Mouse (Mus musculus): Measurements from ENCODE around the gene Ptpra.
A peak's percentile ranks its signal among the peaks of the same experiment; 100 is the strongest.

Gene Ptpra

GRCm38 (mm10) chr2:130449794-130450433 lies at the start of gene Ptpra:
Ptpra (plus strand) TSS chr2:130450278.
- peak; percentile 94 to 95 for DNase-seq

GRCm38 (mm10) chr2:130401891-130402290 lies 48.2 kb upstream of the Ptpra start:
- no peak for DNase-seq

DNA sequence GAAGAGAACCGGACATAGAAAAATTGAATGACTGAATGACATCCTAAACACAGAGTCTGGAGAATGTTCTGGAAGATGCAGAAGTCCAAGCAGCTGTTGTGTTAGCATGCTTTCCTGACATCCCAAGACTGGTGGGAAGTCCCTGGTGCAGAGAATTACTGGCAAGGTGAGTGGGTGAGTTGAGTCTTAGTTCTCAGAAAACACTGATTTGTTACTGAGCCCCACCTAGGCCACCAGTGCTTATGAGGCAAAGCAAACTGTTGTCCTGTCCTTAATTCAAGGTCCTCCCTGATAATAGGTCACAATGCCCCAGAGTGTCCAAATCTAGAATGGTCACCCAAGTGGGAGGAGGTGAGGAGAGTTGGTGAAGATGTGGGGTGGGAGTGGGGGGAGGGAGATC lies 45.1 kb upstream of the Ptpra start, which contains the start of the genes Gm28372 and 1700020A23Rik:
Gene Gm28372 (plus strand): TSS at position 301 of the 400 bp plus-strand sequence.
Gene 1700020A23Rik (plus strand): TSS at position 321 of the 400 bp plus-strand sequence.
- DNase-seq, result no peak

- no peak for DNase-seq
These were observed 43.9 kb upstream of the Ptpra start, which contains the start of gene Tmem239 for GRCm38 (mm10) chr2:130406178-130406577. Tmem239 (plus strand) TSS chr2:130406478.

DNA sequence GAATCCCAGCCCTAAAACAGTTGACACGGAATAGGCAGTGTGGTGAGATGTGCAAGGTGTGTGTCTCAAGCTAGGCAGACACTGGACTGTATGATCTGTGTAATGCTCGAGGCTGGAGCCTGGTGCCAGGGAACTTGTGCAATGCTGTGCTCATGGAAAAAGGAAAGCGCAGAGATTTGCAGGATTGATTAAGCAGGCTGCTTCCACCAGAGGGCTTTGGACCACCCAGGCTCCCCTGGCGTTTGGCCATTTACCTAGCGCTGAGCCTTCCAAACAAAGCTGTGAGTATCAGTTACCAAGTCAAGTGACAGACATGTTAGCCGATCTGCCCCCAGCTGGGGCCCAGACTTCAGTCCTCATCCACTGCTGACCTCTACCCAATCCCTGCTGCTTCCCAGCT lies 41.9 kb upstream of the Ptpra start:
- peak; percentile 24 to 35 for DNase-seq

- peak; percentile 90 to 95 for DNase-seq
These were observed 38.3 kb upstream of the Ptpra start for GRCm38 (mm10) chr2:130411558-130412495.

GRCm38 (mm10) chr2:130412775-130413174 lies 37.3 kb upstream of the Ptpra start:
- DNase-seq, result no peak

- no peak for DNase-seq
These were observed 35.8 kb upstream of the Ptpra start for GRCm38 (mm10) chr2:130414094-130414856.

DNA sequence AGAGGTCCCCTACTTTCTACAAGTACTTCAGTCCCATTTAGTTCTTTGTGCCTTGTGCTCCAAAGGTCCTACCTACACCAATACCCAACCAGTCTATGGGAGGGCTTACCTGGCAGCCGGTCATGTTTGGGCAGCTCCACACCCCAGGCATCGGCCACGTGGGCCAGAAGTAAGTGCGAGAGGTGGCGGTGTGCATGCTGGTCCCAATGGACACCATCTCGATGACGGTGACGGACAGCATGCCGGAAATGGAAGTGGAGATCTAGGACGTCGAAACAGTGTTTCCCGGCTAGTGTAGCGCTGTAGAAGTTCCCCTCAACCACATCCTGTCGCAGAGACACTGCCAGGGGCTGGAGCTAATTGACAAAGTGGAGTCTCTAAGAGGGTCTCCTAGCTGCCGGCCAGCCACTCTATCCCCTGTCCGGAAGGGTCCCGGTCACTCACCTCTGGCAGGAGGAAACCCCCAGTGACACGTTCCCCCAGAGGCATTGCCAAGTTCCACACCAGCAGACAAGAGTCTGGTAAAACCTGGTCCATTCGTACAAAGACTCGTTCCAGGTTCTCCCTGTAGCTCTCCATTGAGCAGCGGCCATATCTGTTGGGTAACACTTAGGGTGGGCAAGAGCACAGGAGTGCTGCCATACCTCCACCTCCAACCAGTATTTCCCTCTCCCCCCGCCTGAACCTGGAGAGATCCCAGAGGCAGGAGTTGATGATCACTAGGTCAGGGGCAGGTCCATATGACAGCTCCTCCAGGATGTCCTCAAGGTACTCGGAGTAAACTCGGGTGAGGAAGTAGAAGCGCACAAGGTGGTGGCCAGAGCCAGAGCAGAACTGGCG lies 28.1 kb upstream of the Ptpra start:
- no peak for DNase-seq

GRCm38 (mm10) chr2:130423397-130424125 lies 26.5 kb upstream of the Ptpra start:
- peak; percentile 91 to 92 for DNase-seq

DNA sequence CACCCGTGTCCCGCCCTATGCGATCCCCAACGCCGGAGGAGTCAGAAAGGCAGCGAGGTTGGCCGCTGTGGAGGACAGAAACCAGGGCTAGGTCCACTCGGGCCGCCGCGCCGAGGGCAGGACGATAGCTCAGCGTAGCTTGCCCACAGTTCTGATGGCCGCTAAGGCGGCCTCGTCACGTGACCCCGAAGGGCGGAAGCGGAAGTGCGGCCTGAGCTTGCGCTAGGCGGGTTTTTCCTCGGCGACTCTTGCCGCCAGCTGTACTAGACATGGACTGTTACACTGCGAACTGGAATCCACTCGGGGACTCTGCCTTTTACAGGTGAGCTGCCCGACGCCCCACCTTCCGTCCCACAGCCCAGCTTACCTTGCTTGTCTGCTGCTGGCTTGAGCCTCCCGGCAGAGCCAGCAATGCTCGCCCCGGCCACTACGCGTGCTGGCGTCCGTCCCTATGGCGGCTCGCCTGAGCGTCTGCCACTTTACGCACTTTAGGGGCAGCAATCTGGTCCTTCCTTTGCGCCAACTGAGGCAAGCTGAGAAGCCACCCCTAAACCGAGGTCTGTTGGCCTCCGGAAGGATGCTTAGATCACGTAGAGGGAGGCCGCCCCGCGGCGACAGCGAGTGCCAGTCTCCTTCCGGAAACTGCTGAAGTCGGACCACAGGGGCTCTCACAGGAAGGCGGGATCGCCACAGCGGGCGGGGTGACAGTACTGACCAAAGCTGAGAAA lies 25.8 kb upstream of the Ptpra start, which contains the start of the genes Vps16 and Pced1a:
Gene Vps16 (plus strand): TSS at position 214 of the 728 bp plus-strand sequence.
Gene Pced1a (minus strand): TSS at position 576 of the 728 bp plus-strand sequence.
- peak; percentile 95 for DNase-seq

DNA sequence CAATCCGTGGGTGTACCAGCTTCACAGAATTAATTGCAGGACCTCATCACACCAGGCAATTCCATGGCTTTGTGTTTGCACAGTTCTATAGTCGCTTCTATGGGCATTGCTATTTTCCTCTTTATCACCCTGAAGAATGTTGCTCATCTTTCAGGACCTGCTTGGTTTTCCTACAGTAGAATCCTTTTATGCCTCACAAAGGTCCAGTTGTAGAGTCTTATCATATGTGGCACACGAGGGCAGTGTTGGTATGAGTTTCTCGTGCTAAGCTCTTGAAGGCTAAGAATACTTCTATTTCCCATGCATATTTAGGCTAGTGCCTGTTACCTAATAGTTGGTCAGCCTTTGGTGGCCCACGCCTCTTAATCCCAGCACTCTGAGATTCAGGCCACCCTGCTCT lies 25.0 kb upstream of the Ptpra start:
- peak in 1 of 2 experiments; percentile 37 for DNase-seq

GRCm38 (mm10) chr2:130429851-130430250 lies 20.2 kb upstream of the Ptpra start:
- DNase-seq, result no peak

DNA sequence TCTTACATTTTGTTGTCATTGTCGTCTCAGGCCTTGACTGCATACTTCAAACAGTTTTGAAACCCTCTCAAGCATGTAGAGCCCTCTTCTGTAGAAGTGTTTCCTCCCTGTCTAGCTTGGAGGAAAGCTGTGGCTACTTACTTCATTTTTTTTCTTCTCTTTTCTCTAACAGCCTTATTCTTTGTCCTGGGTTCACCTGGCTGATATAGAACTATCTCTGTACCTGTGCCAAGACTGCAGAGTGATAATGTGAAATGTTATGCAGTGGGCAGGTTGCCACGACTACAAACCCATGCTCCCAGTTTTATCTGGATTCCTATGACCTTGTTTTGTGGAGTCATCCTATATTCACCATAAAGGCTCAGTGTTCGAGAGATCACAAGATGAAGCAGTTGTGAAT lies 19.6 kb upstream of the Ptpra start:
- DNase-seq, result no peak

DNA sequence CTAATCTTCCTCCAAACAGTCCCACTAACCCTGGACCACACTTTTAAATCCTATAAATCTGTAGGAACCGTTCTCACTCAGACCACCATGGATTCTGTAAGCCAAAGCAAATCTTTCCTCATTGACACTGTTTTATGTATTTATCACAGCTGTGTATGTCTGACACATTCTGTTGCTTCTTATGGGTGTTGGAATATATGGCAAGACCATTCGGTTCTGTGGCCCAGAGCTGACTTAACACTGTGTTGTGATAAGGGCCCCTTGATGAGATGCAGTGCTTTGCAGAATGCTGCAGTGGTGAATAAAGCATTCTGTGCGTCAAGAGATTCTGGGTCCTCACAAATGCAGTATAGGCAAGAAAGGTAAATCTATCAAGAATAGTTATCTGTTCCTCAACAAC lies 17.9 kb upstream of the Ptpra start:
- no peak for DNase-seq

- peak; percentile 74 to 76 for DNase-seq
These were observed 16.9 kb upstream of the Ptpra start for GRCm38 (mm10) chr2:130433152-130433551.

DNA sequence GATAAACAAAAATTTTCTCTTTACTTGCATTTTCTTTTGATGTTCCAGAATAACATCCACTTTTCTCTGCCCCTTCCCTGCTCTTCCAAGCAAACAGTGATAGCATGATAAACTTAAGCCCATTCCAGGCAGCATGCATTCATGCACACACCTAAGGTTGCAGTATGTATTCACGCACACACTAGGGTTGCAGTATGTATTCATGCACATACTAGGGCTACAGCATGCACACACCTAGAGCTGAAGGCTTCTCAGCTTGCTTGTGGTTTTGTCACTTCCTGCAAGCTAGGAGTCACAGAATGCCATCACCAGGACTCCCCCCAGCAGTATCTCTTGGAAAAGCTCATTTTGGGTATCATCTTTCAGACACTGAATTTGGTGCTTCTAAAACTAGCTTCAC lies 13.3 kb upstream of the Ptpra start:
- DNase-seq, result no peak

DNA sequence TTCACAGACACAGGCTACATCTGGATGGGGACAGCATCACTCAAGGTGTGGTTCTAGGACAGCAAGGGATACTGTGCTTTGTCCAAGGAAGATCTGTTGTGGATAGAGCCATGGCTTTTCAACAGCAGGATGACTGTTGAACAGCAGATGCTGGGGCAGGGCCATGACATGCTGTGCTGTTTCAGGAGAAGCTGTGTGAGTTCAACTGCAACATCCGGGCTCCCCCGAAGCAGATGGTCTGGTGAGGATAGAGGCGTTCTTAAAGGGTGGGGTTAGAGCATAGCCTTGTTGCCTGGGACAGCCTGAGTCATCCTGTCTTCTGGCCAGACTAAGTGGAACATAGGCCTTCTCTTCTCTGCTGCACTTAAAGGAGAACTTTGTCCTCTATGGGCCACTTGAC lies 11.2 kb upstream of the Ptpra start:
- no peak for DNase-seq

DNA sequence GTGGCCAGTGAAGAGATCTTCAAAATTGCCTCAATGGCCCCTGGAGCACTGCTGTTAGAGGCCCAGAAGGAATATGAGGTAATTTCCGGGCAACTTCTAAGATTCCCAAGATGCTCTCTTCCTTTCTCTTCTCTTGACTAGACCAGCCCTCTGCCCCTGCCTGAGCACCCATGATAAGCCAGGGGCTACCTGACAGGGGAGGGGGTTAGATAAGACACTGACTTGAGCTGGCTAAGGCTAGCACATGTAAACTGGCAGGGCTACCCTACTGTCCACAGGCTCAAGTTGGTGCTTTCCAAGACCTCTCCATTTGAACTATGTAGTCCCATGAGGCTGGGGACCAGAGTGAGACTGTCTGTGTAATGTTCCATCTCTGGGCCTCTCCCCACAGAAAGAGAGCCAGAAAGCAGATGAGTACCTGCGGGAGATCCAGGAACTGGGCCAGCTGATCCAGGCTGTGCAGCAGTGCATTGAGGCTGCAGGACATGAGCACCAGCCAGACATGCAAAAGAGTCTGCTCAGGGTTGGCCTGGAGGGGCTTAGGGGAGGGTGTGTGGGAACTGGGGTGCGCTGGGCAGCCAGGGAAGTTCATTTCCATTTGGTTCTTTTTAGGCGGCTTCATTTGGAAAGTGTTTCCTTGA lies 10.1 kb upstream of the Ptpra start:
- DNase-seq, result peak; percentile 43 to 50

GRCm38 (mm10) chr2:130442162-130442561 lies 7.9 kb upstream of the Ptpra start:
- no peak for DNase-seq
